Mouse (Mus musculus): Measurements from ENCODE around the gene Gstt2.

DNA sequence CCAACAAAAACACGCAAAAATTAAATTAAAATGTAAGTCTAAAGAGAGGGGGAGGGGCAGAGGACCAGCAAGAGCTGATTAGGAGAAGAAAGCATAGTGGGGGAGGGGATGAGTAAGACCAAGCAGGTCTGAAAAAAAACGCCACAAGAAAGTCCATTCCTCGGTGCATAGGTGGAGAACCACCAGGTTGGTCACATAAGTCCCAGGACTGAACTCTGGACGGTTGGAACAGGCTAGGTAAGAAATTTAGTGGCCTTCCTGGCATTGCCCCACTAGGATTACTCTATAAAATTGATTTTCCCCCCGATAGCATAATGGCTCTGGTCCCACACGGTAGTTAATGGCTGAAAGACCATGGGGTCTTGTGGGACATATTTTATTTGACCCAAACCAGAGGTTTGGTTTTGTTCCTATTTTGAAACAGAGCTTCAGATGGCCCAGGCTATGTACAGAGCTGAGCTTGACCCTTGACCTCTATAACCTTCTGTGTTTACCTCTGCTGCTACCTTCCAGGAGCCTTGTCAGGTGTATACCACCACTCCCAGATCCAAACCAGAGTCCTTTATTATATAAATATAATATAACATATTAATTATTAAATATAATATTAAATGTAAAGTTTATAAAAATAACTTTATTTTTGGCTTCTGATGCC is 48.0 kb downstream of the Gstt2 start:
- TF ChIP-seq CTCF (IDR thresholded peaks at IDR 0.05; ENCODE audit: insufficient read depth, low read depth, low read length) (no peak), POLR2A (IDR thresholded peaks at IDR 0.05; ENCODE audit: insufficient read depth, low read depth, low read length) (no peak)
